Mouse (Mus musculus) CH12.LX (cell line): ENCODE data around the gene Tmem130. TPM values are rescaled to one million over a fixed set of nuclear protein-coding genes. Genes with fewer than 3 reads are reported as not detected.

Source experiments
- DNase-seq: peaks from one replicate; pipeline ENCODE4 v3.0.0-alpha.2; 2013; ENCODE audit errors: extremely low read depth
- H3K27ac ChIP-seq: 2 replicates; pipeline ENCODE4 v1.5.1; 2012; ENCODE audit warnings: low read depth, mild to moderate bottlenecking, control low read depth, moderate library complexity; ENCODE audit not compliant: insufficient read depth
- H3K27me3 ChIP-seq: replicated peaks from 2 replicates; pipeline ENCODE3; 2012; ENCODE audit warnings: inconsistent platforms
- H3K36me3 ChIP-seq, 2 experiments: replicated peaks in 1 of 2; 2 replicates each; pipeline versions ENCODE3 to v1.6.1; 2012; ENCODE audit warnings: inconsistent platforms in 1 of 2, low read length in 1 of 2, mild to moderate bottlenecking in 1 of 2, mixed read lengths in 1 of 2, moderate library complexity in 1 of 2; ENCODE audit not compliant: control insufficient read depth in 1 of 2, insufficient read depth in 1 of 2
- H3K4me1 ChIP-seq, 2 experiments: 2 replicates each; pipeline ENCODE4 v1.6.1; 2012; ENCODE audit warnings: inconsistent platforms in 1 of 2, moderate library complexity in 1 of 2; ENCODE audit not compliant: insufficient read depth in 2 of 2, control insufficient read depth in 1 of 2
- H3K4me2 ChIP-seq: 2 replicates; pipeline ENCODE4 v1.6.1; 2012; ENCODE audit warnings: low read depth, mild to moderate bottlenecking, control low read depth; ENCODE audit not compliant: poor library complexity, insufficient read depth, severe bottlenecking
- H3K4me3 ChIP-seq, 3 experiments: fragments of 150-350 bp in 1 of 3; sonication (generic) in 1 of 3; replicated peaks in 1 of 3; 2 replicates each; pipeline versions ENCODE3 to v1.5.1; 2011 to 2012; ENCODE audit warnings: low read depth in 2 of 3, low read length in 2 of 3, mild to moderate bottlenecking in 2 of 3, moderate library complexity in 2 of 3, control low read depth in 1 of 3, improper control_type of control experiment in 1 of 3, inconsistent platforms in 1 of 3, mixed read lengths in 1 of 3; ENCODE audit not compliant: poor library complexity in 1 of 3
- H3K79me2 ChIP-seq: replicated peaks from 2 replicates; pipeline ENCODE4 v1.6.1; 2012; ENCODE audit warnings: mild to moderate bottlenecking, moderate library complexity; ENCODE audit not compliant: control insufficient read depth, poor library complexity, insufficient read depth, severe bottlenecking; ENCODE audit errors: extremely low read depth
- H3K9ac ChIP-seq: 2 replicates; pipeline ENCODE4 v1.6.1; 2012; ENCODE audit warnings: low read depth, mild to moderate bottlenecking, control low read depth, moderate library complexity; ENCODE audit not compliant: insufficient read depth
- H3K9me3 ChIP-seq: replicated peaks from 2 replicates; pipeline ENCODE3; 2012; ENCODE audit warnings: low read length, inconsistent platforms, mixed read lengths
- BHLHE40 ChIP-seq: IDR thresholded peaks from 2 replicates; pipeline ENCODE4 v1.6.1; 2011; ENCODE audit warnings: mild to moderate bottlenecking, low read depth, low read length, improper control_type of control experiment
- CHD2 ChIP-seq: IDR thresholded peaks from 2 replicates; pipeline ENCODE4 v1.6.1; 2011; ENCODE audit warnings: low read length, improper control_type of control experiment
- CTCF ChIP-seq, 2 experiments: IDR thresholded peaks in 1 of 2; conservative IDR thresholded peaks in 1 of 2; 2 replicates each; pipeline ENCODE4 v1.5.1; 2011 to 2012; ENCODE audit warnings: low read depth in 2 of 2, low read length in 2 of 2, improper control_type of control experiment in 1 of 2, inconsistent platforms in 1 of 2, mild to moderate bottlenecking in 1 of 2, moderate library complexity in 1 of 2
- EP300 ChIP-seq: IDR thresholded peaks from 2 replicates; pipeline ENCODE4 v1.6.1; 2011; ENCODE audit warnings: low read length, improper control_type of control experiment
- HCFC1 ChIP-seq: IDR thresholded peaks from 2 replicates; pipeline ENCODE4 v1.6.1; 2012; ENCODE audit warnings: low read depth, mild to moderate bottlenecking, inconsistent platforms, low read length, improper control_type of control experiment
- JUN ChIP-seq: IDR thresholded peaks from 2 replicates; pipeline ENCODE4 v1.6.1; 2011; ENCODE audit warnings: low read depth, mild to moderate bottlenecking, low read length, improper control_type of control experiment, moderate library complexity; ENCODE audit not compliant: insufficient read depth
- MAZ ChIP-seq: IDR thresholded peaks from 2 replicates; pipeline ENCODE4 v1.6.1; 2012; ENCODE audit warnings: low read depth, mild to moderate bottlenecking, inconsistent platforms, low read length, improper control_type of control experiment, moderate library complexity
- MXI1 ChIP-seq: IDR thresholded peaks from 2 replicates; pipeline ENCODE4 v1.6.1; 2011; ENCODE audit warnings: mild to moderate bottlenecking, low read depth, low read length, improper control_type of control experiment
- NELFE ChIP-seq: IDR thresholded peaks from 2 replicates; pipeline ENCODE4 v1.6.1; 2011; ENCODE audit warnings: low read depth, low read length, improper control_type of control experiment
- NRF1 ChIP-seq: IDR thresholded peaks from 2 replicates; pipeline ENCODE4 v1.6.1; 2014; ENCODE audit warnings: low read depth, mild to moderate bottlenecking, inconsistent platforms, low read length, improper control_type of control experiment, moderate library complexity
- PAX5 ChIP-seq: IDR thresholded peaks from 2 replicates; pipeline ENCODE4 v1.6.1; 2012; ENCODE audit warnings: low read length, inconsistent platforms, mixed read lengths
- POLR2A ChIP-seq: IDR thresholded peaks from 2 replicates; pipeline ENCODE4 v1.6.1; 2011; ENCODE audit warnings: low read depth, mild to moderate bottlenecking, improper control_type of control experiment, low read length
- RAD21 ChIP-seq: IDR thresholded peaks from 2 replicates; pipeline ENCODE4 v1.6.1; 2011; ENCODE audit warnings: low read depth, mild to moderate bottlenecking, low read length, improper control_type of control experiment, moderate library complexity
- RCOR1 ChIP-seq: conservative IDR thresholded peaks from 2 replicates; pipeline ENCODE4 v1.6.1; 2012; ENCODE audit warnings: low read depth, mild to moderate bottlenecking, inconsistent platforms, low read length, improper control_type of control experiment
- SMC3 ChIP-seq: IDR thresholded peaks from 2 replicates; pipeline ENCODE4 v1.6.1; 2011; ENCODE audit warnings: low read depth, low read length, improper control_type of control experiment
- TBP ChIP-seq: conservative IDR thresholded peaks from 2 replicates; pipeline ENCODE4 v1.6.1; 2011; ENCODE audit warnings: low read depth, low read length, improper control_type of control experiment
- USF1 ChIP-seq: IDR thresholded peaks from 2 replicates; pipeline ENCODE4 v1.6.1; 2014; ENCODE audit warnings: low read depth, mild to moderate bottlenecking, inconsistent platforms, low read length, improper control_type of control experiment
- ZC3H11A ChIP-seq: IDR thresholded peaks from 2 replicates; pipeline ENCODE4 v1.6.1; 2012; ENCODE audit warnings: low read depth, mild to moderate bottlenecking, inconsistent platforms, low read length, improper control_type of control experiment
- ZKSCAN1 ChIP-seq: IDR thresholded peaks from 2 replicates; pipeline ENCODE4 v1.6.1; 2012; ENCODE audit warnings: low read depth, inconsistent platforms, low read length, improper control_type of control experiment, borderline replicate concordance
- ZMIZ1 ChIP-seq: IDR thresholded peaks from 2 replicates; pipeline ENCODE4 v1.6.1; 2012; ENCODE audit warnings: low read depth, mild to moderate bottlenecking, inconsistent platforms, low read length, improper control_type of control experiment
- ZNF384 ChIP-seq: IDR thresholded peaks from 2 replicates; pipeline ENCODE4 v1.6.1; 2012; ENCODE audit warnings: low read depth, low read length, improper control_type of control experiment, inconsistent platforms
- dilution Hi-C: fragments of 300-500 bp; cut with MboI; formaldehyde crosslinking; loops from 2 replicates; pipeline ENCODE4 v1.14.3; 2020; ENCODE audit warnings: low sequenced_read_pairs; ENCODE audit not compliant: extremely low pct_unique_long_range_greater_than_20kb, extremely low pct_ligation_motif_present
- in situ Hi-C: fragments of 300-500 bp; cut with MboI; formaldehyde crosslinking; loops from 3 replicates; pipeline ENCODE4 v1.14.3; 2019; ENCODE audit warnings: low sequenced_read_pairs, low pct_ligation_motif_present, low pct_unique_long_range_greater_than_20kb, mixed read lengths
- polyA plus RNA-seq: library from polyadenylated mRNA; unstranded; fragments of >175 nt; gene quantifications from 2 replicates; pipeline ENCODE4 v1.2.1, GENCODE M21; 2012; ENCODE audit warnings: low read depth; ENCODE audit not compliant: insufficient read length
- total RNA-seq, 2 experiments: library from RNA; depleted of rRNA; stranded (reverse); fragments of 300-350 nt in 1 of 2; fragments of >200 nt in 1 of 2; gene quantifications; 2 replicates each; pipeline ENCODE4 v1.2.3; 2012 to 2014

The Tmem130 gene
- total and polyA plus RNA-seq, 3 experiments = not detected

DNA sequence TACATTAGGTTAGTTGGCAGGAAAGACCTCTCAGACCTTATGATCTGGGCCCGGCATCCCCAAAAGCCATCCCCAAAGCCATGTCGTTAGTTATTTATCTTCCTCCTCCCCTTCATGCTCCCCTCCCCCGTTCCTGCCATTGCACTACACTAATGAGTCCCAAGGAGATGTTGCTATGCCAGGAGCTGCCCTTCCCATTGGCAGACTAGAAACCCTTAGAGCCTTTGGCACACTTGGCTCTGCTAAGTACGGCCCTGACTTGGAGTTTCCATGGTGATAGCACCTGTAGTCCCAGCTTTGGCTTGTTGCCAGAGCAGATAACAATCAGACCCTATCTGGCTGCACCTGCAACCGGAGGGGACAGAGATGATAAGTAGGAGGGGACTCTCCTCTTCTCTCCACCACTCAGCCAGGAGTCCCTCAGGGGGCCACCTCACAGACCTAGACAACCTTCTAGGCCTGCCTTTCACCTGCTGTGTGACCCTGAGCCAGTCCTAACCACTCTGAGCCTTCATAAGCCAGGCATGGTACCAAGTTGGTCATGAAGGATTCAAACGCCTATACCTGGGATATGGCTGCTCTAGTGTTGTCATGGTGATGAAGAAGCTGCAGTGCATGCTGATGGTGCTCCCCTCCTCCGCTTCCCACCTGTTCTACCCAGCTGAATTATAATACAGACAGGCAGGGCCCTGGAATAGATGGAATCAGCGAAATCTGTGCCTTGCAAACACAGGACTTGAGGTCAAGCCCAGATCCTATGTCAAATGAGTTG lies 66.1 kb downstream of the Tmem130 start:
- dilution Hi-C loops = no loop called here
- TF ChIP-seq ZKSCAN1 (no peak), BHLHE40 (no peak), MXI1 (no peak), NRF1 (no peak), PAX5 (no peak), HCFC1 (no peak), EP300 (no peak), ZC3H11A (no peak), NELFE (no peak), ZNF384 (no peak)
- TF ChIP-seq, all 38 proteins: peak for 0

DNA sequence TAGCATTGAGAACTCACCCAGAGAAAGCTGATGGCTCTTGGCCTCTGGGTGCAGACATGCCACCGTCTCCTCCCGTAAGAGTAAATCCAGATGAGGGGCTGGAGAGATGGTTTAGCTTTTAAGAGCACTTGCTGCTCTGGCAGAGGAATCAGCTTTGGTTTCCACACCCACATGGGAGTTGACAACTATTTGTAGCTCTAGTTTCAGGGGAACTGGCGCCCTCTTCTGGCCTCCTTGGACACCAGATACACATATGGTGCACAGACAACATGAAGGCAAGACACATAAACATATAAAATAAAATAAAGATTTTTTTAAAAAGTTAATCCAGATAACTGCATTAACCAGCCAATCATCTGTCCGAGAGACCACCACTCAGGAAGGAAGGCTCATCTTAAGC lies 67.5 kb downstream of the Tmem130 start:
- Histone ChIP-seq H3K36me3 (no peaks in the 10 kb centered on the region), H3K4me2 (no peak overlapping the region), H3K79me2 (no peaks in the 10 kb centered on the region), H3K9me3 (peaks cover 2% of the 10 kb centered on the region), H3K9ac (no peak overlapping the region), H3K4me1 (0 out of 4 replicates have a peak, but pooled peaks cover 0 to 9% of the 10 kb centered on the region in 2 experiments), H3K27ac (no peak overlapping the region), H3K4me3 (no peak overlapping the region), H3K27me3 (no peaks in the 10 kb centered on the region)
- TF ChIP-seq MXI1 (no peak), CHD2 (no peak), BHLHE40 (no peak), CTCF (conservative IDR thresholded peaks at IDR 0.05 in 1 of 2, IDR thresholded peaks at IDR 0.05 in 1 of 2; ENCODE audit: low read depth in 2 of 2, low read length in 2 of 2) (peak in 1 of 2 experiments; percentile 23; a peak in 1 of 4 replicates), TBP (no peak), RCOR1 (no peak), USF1 (no peak), MAZ (no peak), POLR2A (no peak), ZMIZ1 (no peak), SMC3 (peak; percentile 39), EP300 (no peak), JUN (no peak), RAD21 (peak; percentile 37)
- DNase-seq = peak; percentile 50
- in situ Hi-C loops = no loop called here
- dilution Hi-C loops = no loop called here

More for the DNA sequence above, 66.1 kb downstream of the Tmem130 start:
- Histone ChIP-seq H3K27me3 (no peaks in the 10 kb centered on the region), H3K4me2 (no peak overlapping the region), H3K4me1 (0 out of 4 replicates have a peak, but pooled peaks cover 0 to 9% of the 10 kb centered on the region in 2 experiments), H3K4me3 (no peak overlapping the region), H3K79me2 (no peaks in the 10 kb centered on the region), H3K27ac (no peak overlapping the region), H3K9me3 (peaks cover 5% of the 10 kb centered on the region), H3K9ac (no peak overlapping the region), H3K36me3 (no peaks in the 10 kb centered on the region)
- DNase-seq = no peak
- in situ Hi-C loops = no loop called here
